Mouse (Mus musculus): ENCODE measurements around the gene 2610028H24Rik. TPM values are rescaled to one million over a fixed set of nuclear protein-coding genes. Genes with fewer than 3 reads are reported as not detected.

The 2610028H24Rik gene
- not detected for polyA plus RNA-seq (2014; fragmentation: Illumina TruSeq; extraction: RNeasy Lipid Tissue Mini Kit (QIAGEN cat#74804); ENCODE audit: low read depth, low replicate concordance)

DNA sequence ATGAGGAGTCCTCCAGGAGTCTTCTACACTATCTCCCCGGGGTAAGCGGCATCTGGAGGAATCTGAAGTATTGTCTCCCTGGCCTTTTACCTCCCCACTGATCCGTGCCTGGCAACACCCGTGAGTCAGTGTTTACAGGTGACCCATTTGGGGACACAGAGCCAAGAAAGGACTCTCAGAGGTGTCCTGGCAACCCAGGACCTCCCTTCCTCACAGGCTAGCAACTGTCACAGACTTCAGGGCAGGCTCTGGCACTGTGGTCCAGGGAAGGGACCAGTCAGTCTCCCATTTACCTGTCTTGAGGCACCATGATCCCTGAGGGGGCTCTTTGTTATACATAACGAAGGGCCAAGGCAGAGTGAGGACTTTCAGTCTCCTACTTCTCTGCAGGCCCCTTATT, at the start of gene 2610028H24Rik:
TSS of gene 2610028H24Rik (plus strand) at position 231 of the 400 bp plus-strand sequence.

DNA sequence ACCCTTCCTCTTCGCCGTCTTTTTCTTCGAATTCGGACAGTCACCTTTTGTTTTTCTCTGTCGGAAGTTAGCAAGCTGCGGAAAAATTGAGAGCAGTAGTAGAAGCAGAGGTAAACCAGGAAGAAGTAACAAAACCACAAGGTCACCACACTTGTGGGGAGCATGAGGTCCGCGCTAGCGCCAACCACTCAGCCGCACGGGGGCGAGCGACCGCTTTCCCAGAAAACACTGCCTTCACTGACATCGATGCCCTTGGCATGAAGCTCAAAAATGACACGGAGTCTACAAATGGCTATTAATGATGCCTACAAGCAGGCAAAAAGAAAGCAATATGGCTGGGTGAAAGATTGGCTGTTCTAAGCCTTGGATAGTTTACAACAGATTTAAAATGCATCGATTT, 8.6 kb upstream of the 2610028H24Rik start, which contains the start of gene AC141477.1:
TSS of gene AC141477.1 (minus strand) at position 164 of the 400 bp plus-strand sequence.

DNA sequence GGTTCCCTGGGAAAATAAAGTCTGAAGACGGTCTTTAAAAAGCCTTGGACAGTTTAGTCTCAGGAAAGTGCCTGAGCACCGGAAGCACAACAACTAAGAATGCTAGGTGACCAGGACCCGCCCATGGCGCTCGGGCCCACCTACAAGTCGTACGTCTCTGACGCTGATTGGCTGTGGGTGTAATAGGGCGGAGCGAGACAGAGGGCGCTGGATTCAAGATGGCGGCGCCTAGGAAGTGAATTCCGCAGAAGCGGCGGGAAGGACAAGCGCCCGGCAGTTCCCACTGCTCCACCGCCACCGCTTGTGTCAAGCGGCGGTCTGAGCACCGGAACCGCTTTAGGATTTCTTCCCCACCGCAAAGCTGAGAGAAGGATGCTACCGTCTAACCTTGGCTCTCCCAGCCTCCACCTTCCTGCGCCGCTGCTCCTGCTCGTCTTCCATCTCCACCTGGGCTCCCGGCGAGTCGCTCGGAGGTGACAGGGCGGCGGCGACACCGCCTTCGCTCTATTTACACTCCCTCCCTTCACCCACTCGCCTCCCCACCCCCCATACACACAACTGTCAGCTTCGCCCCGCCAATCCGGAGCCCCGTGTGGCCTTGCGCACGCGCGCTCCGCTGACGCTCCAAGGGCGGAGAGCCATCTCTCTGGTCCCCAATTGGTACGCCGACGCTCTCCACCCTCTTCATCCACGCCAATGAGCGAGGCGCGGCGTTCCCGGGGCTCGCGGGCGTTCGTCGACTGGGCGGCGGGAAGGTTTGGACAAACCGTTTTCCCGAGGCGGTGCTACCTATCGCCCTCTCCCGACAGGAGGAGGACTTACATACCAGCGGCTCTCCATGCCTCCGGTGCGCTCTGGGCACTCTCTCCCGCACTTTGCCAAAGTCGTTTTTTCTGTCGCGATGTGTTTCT, 6.4 kb upstream of the 2610028H24Rik start, which contains the start of gene Pcnt:
TSS of gene Pcnt (minus strand) at position 609 of the 911 bp plus-strand sequence.

DNA sequence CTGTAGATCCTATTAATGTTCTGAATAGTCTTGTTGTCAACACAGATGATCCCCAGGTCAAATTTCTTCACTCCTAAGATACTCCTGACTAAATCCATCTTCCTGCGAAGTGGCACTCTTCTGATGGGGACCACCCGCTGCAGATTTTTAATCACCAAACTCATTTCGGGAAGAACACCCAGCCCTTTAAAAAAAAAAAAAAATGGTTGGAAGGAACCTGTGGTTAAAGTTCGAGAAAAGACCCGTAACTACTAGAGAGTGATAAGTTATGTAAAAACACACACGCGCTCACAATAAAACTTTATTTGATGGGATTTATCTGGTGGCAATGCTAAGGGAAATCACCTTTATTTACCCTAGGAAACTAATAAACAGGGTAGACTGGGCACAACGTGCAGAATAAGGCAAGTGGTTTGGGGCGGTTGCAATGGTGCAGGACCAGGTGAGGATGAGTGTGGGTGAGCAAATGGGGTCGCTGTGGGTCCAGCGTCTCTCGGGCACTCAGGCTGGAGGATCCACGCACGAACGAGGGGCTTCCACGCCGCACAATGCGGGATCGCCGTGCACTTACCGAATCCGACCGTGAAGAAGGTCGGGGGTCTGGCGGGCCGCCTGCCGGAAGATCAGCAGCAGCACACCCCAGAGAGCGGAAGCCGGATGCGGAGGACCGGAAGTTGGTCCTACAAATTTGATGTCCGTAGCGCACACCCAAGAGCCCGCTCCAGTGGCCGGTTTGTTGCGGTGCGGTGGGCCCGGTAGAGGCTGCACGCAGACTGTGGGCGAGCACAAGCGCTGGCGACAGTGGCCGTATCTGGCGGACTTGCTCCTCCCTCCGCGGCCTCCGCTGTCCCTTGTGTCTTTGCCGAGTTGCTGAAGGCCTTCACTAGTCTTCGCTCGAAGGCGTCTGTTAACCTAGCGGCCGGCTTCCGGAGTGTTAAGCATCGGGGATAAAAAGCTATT, 19.6 kb downstream of the 2610028H24Rik start, which contains the start of the genes Mcm3ap and Ybey:
TSS of gene Mcm3ap (plus strand) at position 725 of the 960 bp plus-strand sequence.
TSS of gene Ybey (minus strand) at position 912 of the 960 bp plus-strand sequence.

Other genes starting within 250 kb of the 2610028H24Rik start
- 0.24 TPM for gene Prmt2, start 211.2 kb upstream of the 2610028H24Rik start, polyA plus RNA-seq (2014; fragmentation: Illumina TruSeq; extraction: RNeasy Lipid Tissue Mini Kit (QIAGEN cat#74804); ENCODE audit: low read depth, low replicate concordance)
- gene S100b, start 195.2 kb upstream of the 2610028H24Rik start, polyA plus RNA-seq (2014; fragmentation: Illumina TruSeq; extraction: RNeasy Lipid Tissue Mini Kit (QIAGEN cat#74804); ENCODE audit: low read depth, low replicate concordance): not detected
- gene Dip2a, start 103.8 kb upstream of the 2610028H24Rik start, polyA plus RNA-seq (2014; fragmentation: Illumina TruSeq; extraction: RNeasy Lipid Tissue Mini Kit (QIAGEN cat#74804); ENCODE audit: low read depth, low replicate concordance): 1.2 TPM
- gene AC141477.1, start 8.6 kb upstream of the 2610028H24Rik start, polyA plus RNA-seq (2014; fragmentation: Illumina TruSeq; extraction: RNeasy Lipid Tissue Mini Kit (QIAGEN cat#74804); ENCODE audit: low read depth, low replicate concordance): not detected
- gene Pcnt, start 6.3 kb upstream of the 2610028H24Rik start, polyA plus RNA-seq (2014; fragmentation: Illumina TruSeq; extraction: RNeasy Lipid Tissue Mini Kit (QIAGEN cat#74804); ENCODE audit: low read depth, low replicate concordance): 2.6 TPM
- 6.0 TPM for gene Mcm3ap, start 19.8 kb downstream of the 2610028H24Rik start, polyA plus RNA-seq (2014; fragmentation: Illumina TruSeq; extraction: RNeasy Lipid Tissue Mini Kit (QIAGEN cat#74804); ENCODE audit: low read depth, low replicate concordance)
- gene Ybey, start 20.0 kb downstream of the 2610028H24Rik start, polyA plus RNA-seq (2014; fragmentation: Illumina TruSeq; extraction: RNeasy Lipid Tissue Mini Kit (QIAGEN cat#74804); ENCODE audit: low read depth, low replicate concordance): 1.2 TPM
- 13.8 TPM for gene Lss, start 82.5 kb downstream of the 2610028H24Rik start, polyA plus RNA-seq (2014; fragmentation: Illumina TruSeq; extraction: RNeasy Lipid Tissue Mini Kit (QIAGEN cat#74804); ENCODE audit: low read depth, low replicate concordance)
- gene Spatc1l, start 113.2 kb downstream of the 2610028H24Rik start, polyA plus RNA-seq (2014; fragmentation: Illumina TruSeq; extraction: RNeasy Lipid Tissue Mini Kit (QIAGEN cat#74804); ENCODE audit: low read depth, low replicate concordance): not detected
- 61.6 TPM for gene Ftcd, start 126.6 kb downstream of the 2610028H24Rik start, polyA plus RNA-seq (2014; fragmentation: Illumina TruSeq; extraction: RNeasy Lipid Tissue Mini Kit (QIAGEN cat#74804); ENCODE audit: low read depth, low replicate concordance)
- 0.34 TPM for gene Col6a2, start 174.5 kb downstream of the 2610028H24Rik start, polyA plus RNA-seq (2014; fragmentation: Illumina TruSeq; extraction: RNeasy Lipid Tissue Mini Kit (QIAGEN cat#74804); ENCODE audit: low read depth, low replicate concordance)